Mouse (Mus musculus) layer of hippocampus, adult 9-10 months (tissue): Measurements from ENCODE around the gene Flt4.

Source experiments
- DNase-seq: peaks from one replicate; pipeline ENCODE4 v3.0.0; 2022; ENCODE audit warnings: low spot score

The Flt4 gene

DNA sequence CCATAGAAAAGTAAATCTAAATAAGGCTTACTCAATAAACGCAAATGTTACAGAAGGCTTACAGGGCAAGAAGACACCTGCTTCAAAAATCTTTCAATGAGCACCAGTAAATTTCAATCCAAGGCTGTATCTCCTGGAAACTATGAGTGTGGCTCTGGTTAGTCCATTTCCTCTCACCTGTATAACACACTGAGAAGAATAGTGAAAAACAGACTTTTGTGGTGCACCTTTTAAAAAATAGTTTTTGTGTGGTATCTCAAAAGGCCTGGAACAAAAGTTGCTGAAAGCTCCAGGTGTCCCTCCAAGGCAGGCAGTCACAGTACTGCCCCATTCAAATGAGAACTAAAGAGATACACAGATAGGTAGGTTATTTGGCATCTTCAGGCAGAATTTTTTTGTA is 90.0 kb downstream of the Flt4 start:
- DNase-seq: no peak

GRCm38 (mm10) chr11:49702014-49702413 is 93.0 kb downstream of the Flt4 start:
- DNase-seq: no peak
